Mouse (Mus musculus): Measurements from ENCODE around the gene Ubtd1. TPM values are rescaled to one million over a fixed set of nuclear protein-coding genes. Genes with fewer than 3 reads are reported as not detected.

Gene Ubtd1
- polyA plus RNA-seq, 1 experiment from 2014 or later, result 16.6 TPM

GRCm38 (mm10) chr19:42051948-42052347 is 70.4 kb downstream of the Ubtd1 start, which contains the start of gene 4933411K16Rik:
Gene 4933411K16Rik (plus strand): TSS chr19:42052248.
- Histone ChIP-seq H3K4me1 (no peaks in the 10 kb centered on the region), H3K27ac (no peak within 1 kb of the TSS), H3K36me3 (no peaks in the 10 kb centered on the region), H3K9me3 (no peaks in the 10 kb centered on the region), H3K4me2 (no peak within 1 kb of the TSS), H3K9ac (no peak within 1 kb of the TSS), H3K27me3 (replicated peaks) (no peaks in the 10 kb centered on the region), H3K4me3 (replicated peaks) (no peak within 1 kb of the TSS)
- ATAC-seq (ENCODE audit: insufficient read depth, low FRiP score, low read depth), result no peak
- 74% methylated on average over 4 of the region's 4 CpGs for WGBS

- Histone ChIP-seq H3K27me3 (replicated peaks) (no peaks in the 10 kb centered on the region), H3K4me2 (no peak overlapping the region), H3K36me3 (no peaks in the 10 kb centered on the region), H3K27ac (no peak overlapping the region), H3K4me3 (replicated peaks) (no peak overlapping the region), H3K9ac (no peak overlapping the region), H3K9me3 (no peaks in the 10 kb centered on the region), H3K4me1 (no peaks in the 10 kb centered on the region)
- WGBS, result 71% methylated on average over 6 of the region's 6 CpGs
- ATAC-seq (ENCODE audit: insufficient read depth, low FRiP score, low read depth), result no peak
Observed at GRCm38 (mm10) chr19:42054255-42054654, 72.7 kb downstream of the Ubtd1 start.

- no peaks in the 10 kb centered on the region for H3K36me3 ChIP-seq
- no peak for ATAC-seq (ENCODE audit: insufficient read depth, low FRiP score, low read depth)
- H3K27ac ChIP-seq, result no peak overlapping the region
- no peaks in the 10 kb centered on the region for H3K4me1 ChIP-seq
- no peaks in the 10 kb centered on the region for H3K27me3 ChIP-seq (replicated peaks)
- no peak overlapping the region for H3K9ac ChIP-seq
- no peak overlapping the region for H3K4me3 ChIP-seq (replicated peaks)
- WGBS, result 77% methylated on average over 2 of the region's 2 CpGs
- H3K9me3 ChIP-seq, result no peaks in the 10 kb centered on the region
- H3K4me2 ChIP-seq, result no peak overlapping the region
Observed at GRCm38 (mm10) chr19:42055881-42056280, 74.3 kb downstream of the Ubtd1 start.

DNA sequence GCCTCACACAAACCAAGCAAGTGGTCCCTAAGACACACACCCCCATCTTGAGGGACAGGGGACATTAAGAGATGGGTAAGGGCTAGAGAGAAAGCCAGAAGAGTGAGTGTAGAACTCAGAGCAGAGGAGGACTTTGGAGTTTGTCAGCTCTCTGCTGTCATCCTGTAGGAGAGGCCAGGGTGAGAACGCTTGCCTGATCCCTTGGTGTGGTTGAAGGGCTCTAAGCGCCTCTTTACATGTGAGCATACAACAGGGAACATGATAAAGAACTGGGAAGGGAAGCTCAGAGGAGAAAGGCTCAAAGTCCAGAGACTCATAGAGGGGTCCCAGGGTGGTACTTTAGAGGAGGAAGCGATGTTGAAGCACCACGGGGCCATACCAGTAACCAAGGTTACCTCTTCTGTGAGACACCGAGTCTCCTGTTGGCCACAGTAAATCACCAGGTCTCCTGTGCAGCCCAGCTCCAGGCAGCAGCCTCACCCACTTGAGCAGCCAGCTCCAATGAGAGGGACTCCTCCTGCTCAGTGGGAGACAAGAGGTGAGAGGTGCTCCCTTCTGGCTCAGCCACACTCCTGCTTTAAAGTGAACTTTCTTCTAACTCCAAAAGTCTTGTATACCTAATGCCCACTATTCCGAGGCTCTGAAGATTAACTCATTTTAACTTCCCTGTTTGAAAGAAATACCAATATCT is 75.3 kb downstream of the Ubtd1 start:
- H3K4me1 ChIP-seq, result no peaks in the 10 kb centered on the region
- H3K4me2 ChIP-seq, result no peak overlapping the region
- no peak overlapping the region for H3K4me3 ChIP-seq (replicated peaks)
- no peaks in the 10 kb centered on the region for H3K27me3 ChIP-seq (replicated peaks)
- ATAC-seq (ENCODE audit: insufficient read depth, low FRiP score, low read depth), result no peak
- H3K36me3 ChIP-seq, result no peaks in the 10 kb centered on the region
- no peak overlapping the region for H3K9ac ChIP-seq
- no peaks in the 10 kb centered on the region for H3K9me3 ChIP-seq
- 73% methylated on average over 6 of the region's 6 CpGs for WGBS
- no peak overlapping the region for H3K27ac ChIP-seq

DNA sequence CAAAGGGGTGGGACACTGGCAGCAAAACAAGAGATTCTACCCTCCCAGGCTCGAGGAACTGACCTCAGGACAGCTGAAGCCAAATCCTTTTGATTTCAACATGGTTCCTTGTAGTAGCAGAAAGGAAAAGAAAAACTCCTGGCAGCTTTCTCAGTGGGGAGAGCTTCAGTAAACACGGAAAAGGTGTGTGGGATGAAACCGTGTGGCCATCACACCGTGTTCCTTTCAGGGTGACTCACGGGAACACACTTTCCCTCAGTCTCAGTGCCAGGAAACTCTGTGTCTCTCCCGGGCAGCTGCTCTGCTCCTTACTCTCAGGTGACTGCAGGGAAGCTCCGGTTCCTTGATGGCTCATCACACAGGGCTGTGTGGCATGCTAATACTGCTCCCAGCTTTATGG is 76.9 kb downstream of the Ubtd1 start:
- Histone ChIP-seq H3K27me3 (replicated peaks) (no peaks in the 10 kb centered on the region), H3K9me3 (no peaks in the 10 kb centered on the region), H3K9ac (no peak overlapping the region), H3K27ac (no peak overlapping the region), H3K4me2 (no peak overlapping the region), H3K4me3 (replicated peaks) (no peak overlapping the region), H3K36me3 (no peaks in the 10 kb centered on the region), H3K4me1 (no peaks in the 10 kb centered on the region)
- 60% methylated on average over 7 of the region's 7 CpGs for WGBS
- ATAC-seq (ENCODE audit: insufficient read depth, low FRiP score, low read depth), result no peak

DNA sequence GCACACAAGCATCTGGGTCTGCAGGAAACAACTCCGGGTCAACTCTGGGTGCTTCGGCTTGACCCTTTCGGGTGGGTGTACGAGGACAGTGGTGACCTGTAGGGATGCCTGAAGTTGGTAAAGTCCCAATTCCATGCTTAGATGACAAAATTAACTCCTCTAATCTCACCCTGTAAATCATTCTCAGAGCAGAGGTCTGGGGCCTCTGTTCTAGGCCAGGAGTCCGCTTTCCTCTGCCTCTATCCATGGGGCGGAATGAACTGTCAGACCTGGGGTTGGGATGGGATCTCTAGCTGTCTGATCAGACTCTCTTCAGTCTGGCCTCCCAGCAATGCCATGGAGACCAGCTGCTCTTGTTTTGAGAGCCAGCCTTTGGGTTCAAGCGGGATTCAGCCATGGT is 79.9 kb downstream of the Ubtd1 start:
- WGBS, result 85% methylated on average over 7 of the region's 7 CpGs
- Histone ChIP-seq H3K9me3 (no peaks in the 10 kb centered on the region), H3K4me2 (no peak overlapping the region), H3K36me3 (no peaks in the 10 kb centered on the region), H3K27me3 (replicated peaks) (no peaks in the 10 kb centered on the region), H3K4me3 (replicated peaks) (no peak overlapping the region), H3K9ac (no peak overlapping the region), H3K27ac (no peak overlapping the region), H3K4me1 (no peaks in the 10 kb centered on the region)
- ATAC-seq (ENCODE audit: insufficient read depth, low FRiP score, low read depth), result no peak

GRCm38 (mm10) chr19:42068441-42069240 is 87.1 kb downstream of the Ubtd1 start:
- Histone ChIP-seq H3K4me2 (no peak overlapping the region), H3K36me3 (no peaks in the 10 kb centered on the region), H3K27ac (no peak overlapping the region), H3K4me3 (replicated peaks) (no peak overlapping the region), H3K4me1 (no peaks in the 10 kb centered on the region), H3K9ac (no peak overlapping the region), H3K27me3 (replicated peaks) (no peaks in the 10 kb centered on the region), H3K9me3 (no peaks in the 10 kb centered on the region)
- 70% methylated on average over 11 of the region's 11 CpGs for WGBS
- ATAC-seq (ENCODE audit: insufficient read depth, low FRiP score, low read depth), result no peak

DNA sequence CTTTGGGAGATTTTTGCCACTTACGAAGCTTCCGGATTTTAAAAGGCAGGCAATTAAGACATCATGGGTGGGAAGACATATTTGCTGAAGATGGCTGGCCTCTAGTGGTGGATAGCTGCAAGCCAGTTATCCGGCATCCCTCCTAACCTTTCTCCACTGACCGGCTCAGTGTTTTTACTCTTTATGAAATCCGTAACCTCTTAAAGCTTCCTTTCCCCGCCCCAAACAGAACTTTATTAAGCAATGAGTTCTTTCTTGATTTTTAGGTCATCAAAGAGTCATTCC is 87.6 kb downstream of the Ubtd1 start:
- no peaks in the 10 kb centered on the region for H3K9me3 ChIP-seq
- H3K4me1 ChIP-seq, result no peaks in the 10 kb centered on the region
- no peak overlapping the region for H3K27ac ChIP-seq
- no peak overlapping the region for H3K9ac ChIP-seq
- H3K4me2 ChIP-seq, result no peak overlapping the region
- H3K4me3 ChIP-seq (replicated peaks), result no peak overlapping the region
- no peaks in the 10 kb centered on the region for H3K36me3 ChIP-seq
- no peaks in the 10 kb centered on the region for H3K27me3 ChIP-seq (replicated peaks)
- 46% methylated on average over 6 of the region's 6 CpGs for WGBS
- no peak for ATAC-seq (ENCODE audit: insufficient read depth, low FRiP score, low read depth)

GRCm38 (mm10) chr19:42071221-42071620 is 89.7 kb downstream of the Ubtd1 start:
- no peak overlapping the region for H3K4me3 ChIP-seq (replicated peaks)
- no peaks in the 10 kb centered on the region for H3K9me3 ChIP-seq
- 71% methylated on average over 7 of the region's 7 CpGs for WGBS
- no peak overlapping the region for H3K9ac ChIP-seq
- ATAC-seq (ENCODE audit: insufficient read depth, low FRiP score, low read depth), result no peak
- H3K36me3 ChIP-seq, result no peaks in the 10 kb centered on the region
- H3K4me1 ChIP-seq, result no peaks in the 10 kb centered on the region
- no peak overlapping the region for H3K27ac ChIP-seq
- H3K4me2 ChIP-seq, result no peak overlapping the region
- no peaks in the 10 kb centered on the region for H3K27me3 ChIP-seq (replicated peaks)

DNA sequence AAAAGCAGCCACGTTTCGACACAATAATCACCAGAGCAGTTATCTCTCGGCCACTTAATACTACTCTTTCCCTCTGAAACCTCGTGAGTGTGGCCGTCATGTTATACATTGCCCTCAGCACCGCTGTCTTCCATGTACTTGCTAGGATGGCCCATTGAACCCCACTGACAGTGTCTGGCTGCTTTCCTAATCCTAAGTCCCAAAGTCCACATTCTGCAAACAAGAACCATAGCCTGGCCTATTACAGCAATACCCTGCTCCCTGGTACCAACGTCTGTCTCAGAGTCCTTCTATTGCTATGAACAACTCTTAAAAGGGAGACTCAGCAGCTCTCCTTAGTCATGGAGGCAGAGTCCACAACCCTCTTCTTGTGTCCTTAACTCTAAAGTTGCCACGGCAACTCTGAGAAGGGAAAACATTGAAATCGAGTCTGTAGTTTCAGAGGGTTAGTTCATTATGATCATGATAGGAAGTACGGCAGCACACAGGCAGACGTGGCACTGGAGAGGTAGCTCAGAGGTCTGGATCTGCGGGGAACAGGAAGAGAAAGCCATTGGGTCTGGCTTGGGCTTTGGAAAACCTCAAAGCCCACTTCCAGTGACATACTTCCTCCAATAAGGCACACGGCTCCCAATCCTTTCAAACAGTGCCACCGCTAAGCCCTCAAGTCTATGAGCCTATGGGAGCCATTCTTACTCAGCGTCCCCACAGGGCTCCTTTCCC is 90.5 kb downstream of the Ubtd1 start:
- no peaks in the 10 kb centered on the region for H3K4me1 ChIP-seq
- no peak overlapping the region for H3K27ac ChIP-seq
- H3K9ac ChIP-seq, result no peak overlapping the region
- WGBS, result 79% methylated on average over 15 of the region's 15 CpGs
- no peak overlapping the region for H3K4me3 ChIP-seq (replicated peaks)
- 0 out of 2 replicates have a peak, but pooled peaks have one; percentile 27 for ATAC-seq (ENCODE audit: insufficient read depth, low FRiP score, low read depth)
- no peaks in the 10 kb centered on the region for H3K27me3 ChIP-seq (replicated peaks)
- H3K9me3 ChIP-seq, result no peaks in the 10 kb centered on the region
- H3K36me3 ChIP-seq, result no peaks in the 10 kb centered on the region
- H3K4me2 ChIP-seq, result no peak overlapping the region

GRCm38 (mm10) chr19:42072802-42073201 is 91.2 kb downstream of the Ubtd1 start:
- Histone ChIP-seq H3K9me3 (no peaks in the 10 kb centered on the region), H3K36me3 (no peaks in the 10 kb centered on the region), H3K4me3 (replicated peaks) (no peak overlapping the region), H3K27ac (no peak overlapping the region), H3K4me2 (no peak overlapping the region), H3K4me1 (no peaks in the 10 kb centered on the region), H3K27me3 (replicated peaks) (no peaks in the 10 kb centered on the region), H3K9ac (no peak overlapping the region)
- ATAC-seq (ENCODE audit: insufficient read depth, low FRiP score, low read depth), result no peak
- WGBS, result 75% methylated on average over 7 of the region's 7 CpGs

- Histone ChIP-seq H3K4me1 (no peaks in the 10 kb centered on the region), H3K4me3 (replicated peaks) (no peak overlapping the region), H3K9ac (no peak overlapping the region), H3K27ac (no peak overlapping the region), H3K9me3 (no peaks in the 10 kb centered on the region), H3K27me3 (replicated peaks) (no peaks in the 10 kb centered on the region), H3K4me2 (no peak overlapping the region), H3K36me3 (no peaks in the 10 kb centered on the region)
- 79% methylated on average over 2 of the region's 2 CpGs for WGBS
- no peak for ATAC-seq (ENCODE audit: insufficient read depth, low FRiP score, low read depth)
Observed at GRCm38 (mm10) chr19:42075051-42075450, 93.5 kb downstream of the Ubtd1 start.

All from stomach, embryonic 15.5 days (tissue).